Mouse (Mus musculus) bone marrow macrophage, adult 2 months (primary cell): ENCODE measurements at regions not wholly inside any gene's neighbourhood (a gene's known extent, or its start where the extent isn't known, plus 50 kb on each side); places are given as distances from the start of the nearest gene placed in this dataset.

Experiments used
- H3K27ac ChIP-seq: 2 replicates; pipeline ENCODE4 v1.5.1; 2012; ENCODE audit warnings: low read depth, low read length; ENCODE audit not compliant: insufficient read depth
- H3K4me1 ChIP-seq: 2 replicates; pipeline ENCODE4 v1.6.1; 2012; ENCODE audit warnings: low read length; ENCODE audit not compliant: control insufficient read depth, insufficient read depth
- H3K4me3 ChIP-seq: 2 replicates; pipeline ENCODE4 v1.5.1; 2012; ENCODE audit warnings: mild to moderate bottlenecking, low read length, moderate library complexity; ENCODE audit not compliant: insufficient read depth
- CTCF ChIP-seq: IDR thresholded peaks from 2 replicates; pipeline ENCODE4 v1.5.1; 2012; ENCODE audit warnings: low read depth, mild to moderate bottlenecking, low read length, moderate library complexity
- POLR2A ChIP-seq: IDR thresholded peaks from 2 replicates; pipeline ENCODE4 v1.6.1; 2012; ENCODE audit warnings: mild to moderate bottlenecking, low read depth, low read length, borderline replicate concordance

DNA sequence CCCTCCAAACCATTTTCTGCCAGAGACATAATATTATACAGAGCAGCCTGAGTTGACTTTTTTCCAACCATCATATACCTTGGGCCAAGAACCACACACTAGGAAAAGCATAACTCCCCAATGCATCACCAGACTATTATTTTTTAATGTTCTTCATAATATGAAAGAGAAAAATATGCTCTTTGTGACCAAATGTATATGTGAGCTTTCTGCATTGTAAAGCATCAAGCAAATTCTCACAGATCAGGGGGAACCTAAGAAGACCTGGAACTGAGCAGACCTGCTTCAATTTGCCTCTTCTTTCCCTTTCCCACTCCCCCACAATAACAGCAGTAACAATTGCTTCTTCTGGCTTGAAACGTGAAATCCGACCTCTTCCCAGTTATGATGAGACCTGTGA is 407.6 kb downstream of the Atp6ap1l start:
- Histone ChIP-seq H3K4me3 (no peak overlapping the region), H3K4me1 (peaks cover 13% of the 10 kb centered on the region), H3K27ac (no peak overlapping the region)
- TF ChIP-seq CTCF (no peak), POLR2A (no peak)

DNA sequence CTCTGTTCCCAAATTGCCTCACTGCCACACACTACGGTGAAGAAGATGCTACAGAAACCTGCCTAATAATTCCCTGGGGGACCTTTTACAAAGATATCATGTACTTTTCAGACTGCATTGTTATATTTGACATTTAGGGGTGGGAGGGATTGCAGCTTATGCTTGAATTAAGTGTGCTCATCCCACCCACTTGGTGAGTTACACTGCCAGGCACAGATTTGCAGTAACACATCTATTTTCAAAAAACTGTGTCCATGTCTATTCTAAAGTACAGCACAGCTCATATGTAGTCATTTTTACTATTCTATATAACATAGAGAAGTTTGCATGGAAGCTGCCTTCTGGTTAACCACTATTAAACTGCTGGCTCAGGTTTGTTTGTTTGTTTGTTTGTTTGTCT is 404.3 kb upstream of the Xrcc4 start:
- Histone ChIP-seq H3K4me1 (no peaks in the 10 kb centered on the region), H3K4me3 (no peak overlapping the region), H3K27ac (no peak overlapping the region)
- no peak for TF ChIP-seq CTCF
- no peak for TF ChIP-seq POLR2A

DNA sequence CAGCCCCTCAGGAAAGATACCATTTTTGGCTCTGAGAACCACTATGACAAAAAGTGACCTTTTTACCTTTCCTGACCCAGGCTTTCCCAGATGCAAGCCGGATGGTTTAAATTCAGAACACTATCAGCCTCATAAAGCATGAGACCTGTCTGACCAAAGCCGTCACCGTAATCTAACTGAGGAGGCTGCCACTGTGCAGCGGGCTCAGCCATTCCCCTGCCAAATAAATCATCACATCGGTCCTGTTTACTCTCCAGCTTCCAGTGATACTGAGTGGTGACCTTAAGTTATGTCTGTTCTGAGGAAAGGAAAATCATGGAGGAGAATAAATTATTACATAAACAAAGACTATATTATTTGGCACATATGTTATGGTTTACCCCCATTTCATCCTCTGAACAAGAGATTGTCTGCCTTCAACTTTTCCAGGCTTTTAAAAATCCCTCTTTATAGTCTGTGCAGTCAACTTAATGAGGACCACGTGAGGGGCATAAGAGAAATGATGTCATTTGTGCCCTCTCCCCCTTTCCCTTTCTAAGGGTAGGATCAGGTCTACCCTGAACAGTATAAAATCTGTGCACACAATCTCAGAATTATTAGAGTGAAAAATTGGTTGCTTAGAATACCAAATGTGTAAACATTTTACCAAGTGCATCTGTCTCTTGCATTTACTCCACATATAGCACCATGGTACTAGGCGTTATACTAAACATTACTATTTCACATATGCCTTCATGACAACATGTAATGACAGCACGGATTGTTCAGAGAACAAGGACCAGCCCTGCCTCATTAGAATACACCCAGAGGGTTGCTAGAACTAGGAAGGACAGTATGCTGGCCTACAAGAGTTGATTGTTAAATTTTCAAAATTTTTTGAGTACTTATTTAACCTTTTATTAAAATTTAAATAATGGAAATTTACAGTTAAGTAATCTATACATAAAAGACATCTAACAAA is 401.9 kb upstream of the Xrcc4 start:
- TF ChIP-seq POLR2A, result no peak
- TF ChIP-seq CTCF, result no peak
- no peak overlapping the region for H3K4me3 ChIP-seq
- no peak overlapping the region for H3K27ac ChIP-seq
- no peaks in the 10 kb centered on the region for H3K4me1 ChIP-seq

DNA sequence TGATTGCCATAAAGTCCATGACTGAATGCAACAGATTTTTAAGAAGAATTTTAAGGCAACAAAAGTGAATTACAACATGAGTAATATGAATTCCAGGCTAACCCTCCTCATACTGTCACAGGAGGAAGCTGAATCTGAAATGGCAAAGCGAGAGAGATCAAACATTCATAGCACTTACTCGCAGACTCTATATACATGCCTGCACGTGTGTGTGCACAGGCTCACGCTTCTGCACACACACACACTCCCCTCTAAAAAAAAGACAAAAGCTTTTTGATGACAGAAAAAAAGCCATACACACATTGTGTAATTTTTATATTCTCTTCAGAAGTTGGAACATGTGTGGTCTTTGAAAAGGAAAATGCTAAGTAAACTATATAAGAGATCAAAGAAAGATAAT is 391.1 kb upstream of the Xrcc4 start:
- Histone ChIP-seq H3K4me3 (no peak overlapping the region), H3K27ac (no peak overlapping the region), H3K4me1 (no peaks in the 10 kb centered on the region)
- TF ChIP-seq POLR2A, result no peak
- no peak for TF ChIP-seq CTCF

DNA sequence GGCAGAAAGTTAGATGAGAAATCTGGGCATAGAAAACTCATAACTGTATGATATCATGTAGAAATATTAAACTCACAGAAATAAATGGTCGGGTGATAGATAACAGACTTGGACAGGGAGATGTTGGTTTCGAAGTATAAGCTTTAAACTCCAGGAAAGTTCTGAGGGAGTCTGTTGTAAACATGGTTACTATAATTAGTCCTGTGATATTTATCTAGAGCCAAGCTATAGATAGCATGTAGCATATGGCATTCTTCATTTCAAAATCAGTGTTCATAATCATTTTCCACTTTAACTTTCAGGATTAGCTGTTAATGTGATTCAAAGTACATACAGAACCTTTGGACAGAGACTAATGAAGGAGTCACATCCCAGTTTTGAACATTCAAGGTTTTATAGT is 387.5 kb upstream of the Xrcc4 start:
- no peaks in the 10 kb centered on the region for H3K4me1 ChIP-seq
- no peak overlapping the region for H3K27ac ChIP-seq
- TF ChIP-seq POLR2A (no peak), CTCF (no peak)
- H3K4me3 ChIP-seq, result no peak overlapping the region

DNA sequence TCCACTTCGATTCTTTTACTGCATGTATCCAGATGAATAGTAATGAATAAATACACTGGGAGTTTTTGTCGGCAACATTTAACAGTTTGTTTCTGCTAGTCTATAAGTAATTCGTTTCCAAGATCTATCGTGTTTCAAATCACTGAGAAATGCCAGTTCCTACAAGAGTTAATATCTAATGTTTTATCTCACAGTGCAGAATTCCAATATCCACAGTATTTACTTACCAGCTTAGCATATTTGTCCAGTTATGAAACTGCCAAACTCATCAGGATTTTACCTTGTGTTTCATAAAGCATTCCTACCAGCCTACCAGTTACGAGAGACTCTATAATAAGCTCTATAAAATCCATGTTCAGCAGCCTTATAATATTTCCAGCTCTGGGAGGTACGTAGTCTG is 385.1 kb upstream of the Xrcc4 start:
- no peak overlapping the region for H3K27ac ChIP-seq
- no peaks in the 10 kb centered on the region for H3K4me1 ChIP-seq
- TF ChIP-seq CTCF, result no peak
- no peak for TF ChIP-seq POLR2A

DNA sequence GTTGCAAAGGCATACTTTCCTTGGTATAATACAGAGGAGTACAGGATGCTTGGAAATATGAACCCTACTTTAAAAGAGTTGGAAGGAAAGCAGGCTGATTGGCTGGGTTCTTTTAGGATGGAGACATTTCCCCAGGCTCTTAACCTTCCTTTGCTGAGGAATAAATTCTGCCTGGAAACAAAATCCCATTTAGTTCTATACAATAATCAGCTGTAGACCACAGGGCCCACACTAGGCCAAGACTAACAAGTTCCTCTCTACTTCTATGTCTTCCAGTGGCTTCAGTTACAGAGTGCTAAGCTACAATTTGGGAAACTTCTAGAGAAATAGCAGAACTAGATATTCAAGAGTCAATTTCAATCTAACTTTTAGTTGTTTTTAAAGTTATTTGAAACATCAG is 384.6 kb upstream of the Xrcc4 start:
- H3K4me3 ChIP-seq, result no peak overlapping the region
- no peak for TF ChIP-seq CTCF
- no peak for TF ChIP-seq POLR2A
- H3K4me1 ChIP-seq, result no peaks in the 10 kb centered on the region
- H3K27ac ChIP-seq, result no peak overlapping the region

More for the DNA sequence above, 385.1 kb upstream of the Xrcc4 start:
- no peak overlapping the region for H3K4me3 ChIP-seq

DNA sequence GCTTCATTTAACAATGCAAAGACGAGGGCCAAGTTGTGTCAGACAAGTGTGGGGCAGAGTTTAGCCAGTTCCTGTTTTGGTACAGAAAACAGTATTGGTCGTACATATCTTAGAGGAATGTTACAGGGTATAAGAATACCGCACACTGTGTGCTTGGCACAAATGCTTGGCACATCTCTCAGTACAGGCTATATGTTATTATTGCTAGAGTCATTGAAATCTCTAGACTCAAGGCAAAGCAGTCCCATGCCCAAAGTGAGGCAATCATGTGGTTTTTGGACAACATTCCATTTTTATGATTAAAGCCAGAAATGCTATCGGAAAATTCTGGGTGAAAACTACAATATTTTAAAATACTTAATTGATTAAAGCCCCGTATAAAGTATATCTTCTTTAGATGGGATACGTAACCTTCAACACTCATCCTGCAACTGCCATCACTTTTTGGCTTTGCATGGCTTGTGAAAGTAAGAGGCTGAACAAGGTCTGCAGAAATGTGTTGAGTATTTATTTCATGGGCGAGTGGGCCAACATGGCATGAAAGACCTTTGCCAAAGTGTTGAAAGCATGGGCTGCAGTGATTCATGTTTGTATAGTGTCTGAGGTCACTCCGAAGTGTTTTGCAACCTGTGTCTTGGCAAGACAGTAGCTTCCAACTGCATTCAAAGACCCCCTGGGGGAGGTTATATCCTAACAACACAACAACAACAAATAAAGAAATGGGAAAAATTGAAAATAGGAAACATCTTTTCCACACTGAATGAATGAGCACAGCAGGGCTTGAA is 383.8 kb upstream of the Xrcc4 start:
- TF ChIP-seq POLR2A (no peak), CTCF (no peak)
- Histone ChIP-seq H3K4me1 (no peaks in the 10 kb centered on the region), H3K27ac (no peak overlapping the region), H3K4me3 (no peak overlapping the region)

DNA sequence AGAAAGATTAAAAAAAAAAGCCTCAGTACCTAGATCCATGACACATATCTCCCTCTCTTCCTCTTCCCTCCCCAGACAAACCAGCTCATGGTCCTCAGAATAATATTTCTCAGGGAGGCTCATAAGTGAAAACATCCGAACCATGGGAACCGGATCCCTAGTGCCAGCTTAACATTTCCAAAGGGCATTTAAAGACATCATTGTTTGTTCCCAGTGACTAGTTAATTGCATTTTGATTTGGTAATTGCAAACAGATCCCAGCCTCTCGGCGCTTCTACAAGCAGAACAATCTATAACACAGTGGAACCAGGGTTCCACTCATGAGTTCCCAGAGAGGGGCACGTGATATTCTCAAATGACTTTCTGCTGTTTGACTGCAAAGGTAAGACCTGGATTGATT is 376.7 kb upstream of the Xrcc4 start:
- TF ChIP-seq CTCF (no peak), POLR2A (no peak)
- Histone ChIP-seq H3K4me1 (no peaks in the 10 kb centered on the region), H3K27ac (no peak overlapping the region), H3K4me3 (no peak overlapping the region)

DNA sequence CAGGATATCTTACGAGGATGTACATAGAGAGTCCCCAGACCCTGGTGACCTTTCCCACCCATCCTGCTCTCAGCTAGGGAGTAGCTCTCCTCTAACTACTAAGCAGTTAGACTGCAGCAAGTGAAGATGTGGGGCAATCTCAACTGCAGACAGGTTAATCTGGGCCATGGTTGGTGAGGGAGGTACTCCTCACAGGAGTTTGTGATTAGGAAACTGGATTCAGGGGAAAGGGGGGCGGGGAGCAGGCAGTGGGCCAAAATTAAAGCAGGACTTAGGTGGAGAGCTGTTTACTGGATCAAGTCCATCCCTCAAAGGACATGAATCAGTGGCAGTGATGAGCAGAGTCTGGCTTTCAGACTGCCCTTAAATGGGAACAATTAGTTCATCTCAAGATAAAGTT is 374.6 kb upstream of the Xrcc4 start:
- H3K27ac ChIP-seq, result no peak overlapping the region
- no peak overlapping the region for H3K4me3 ChIP-seq
- no peak for TF ChIP-seq CTCF
- H3K4me1 ChIP-seq, result no peaks in the 10 kb centered on the region
